In the genomic region with DNA sequence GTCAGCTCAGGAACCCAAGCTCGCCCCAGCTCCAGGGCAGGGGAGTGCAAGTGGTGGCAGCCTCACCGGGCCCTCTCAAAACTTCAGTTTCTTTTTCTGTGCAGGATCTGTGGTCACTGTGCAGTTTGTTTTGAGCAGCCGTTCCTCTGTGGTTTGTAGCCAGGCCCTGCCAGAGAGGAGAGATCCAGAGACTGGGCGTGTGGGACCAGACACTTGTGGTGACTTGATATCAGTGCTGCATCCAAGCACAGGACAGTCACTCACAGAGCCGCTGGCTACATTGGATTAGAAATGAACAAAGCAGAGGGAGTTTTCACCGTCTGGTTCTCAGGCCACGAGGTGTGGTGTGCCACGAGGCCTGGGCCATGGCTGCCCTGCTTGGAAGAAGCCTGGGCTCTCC, we compare ENCODE assay signal across 12 mouse cellular contexts.
"Had no signal": no experiment of that assay in that cellular context is flagged by ENCODE, and none has a peak within 500 bp of the region (broad histone marks: within the 10 kb centered on the region; RNA-seq: fewer than 3 reads in every experiment).

No protein-coding gene starts in this region.

- H3K4me1 ChIP-seq: limb, embryonic 15.5 days; liver, embryonic 13.5 days; neural tube, embryonic 15.5 days had no signal

- H3K9ac ChIP-seq: limb, embryonic 15.5 days; liver, embryonic 13.5 days; neural tube, embryonic 15.5 days had no signal

- H3K27me3 ChIP-seq: limb, embryonic 15.5 days; liver, embryonic 13.5 days; neural tube, embryonic 15.5 days had no signal

- H3K4me3 ChIP-seq: limb, embryonic 15.5 days; liver, embryonic 13.5 days; myocyte; neural tube, embryonic 15.5 days had no signal

- DNase-seq: kidney, adult 18-20 months; kidney, postnatal 25 days; layer of hippocampus, adult 9-11 months; layer of hippocampus, postnatal 36 days; liver, embryonic 13.5 days; lung, adult 18-20 months; right cerebral cortex, adult 18-20 months; right cerebral cortex, postnatal 25 days; thymus, postnatal 36 days had no signal

- H3K4me2 ChIP-seq: limb, embryonic 15.5 days; liver, embryonic 13.5 days; neural tube, embryonic 15.5 days had no signal

- H3K9me3 ChIP-seq: limb, embryonic 15.5 days; liver, embryonic 13.5 days; neural tube, embryonic 15.5 days had no signal

- H3K27ac ChIP-seq: limb, embryonic 15.5 days; liver, embryonic 13.5 days; neural tube, embryonic 15.5 days had no signal
